Mouse (Mus musculus) adipocyte (in vitro differentiated cells): ENCODE measurements at regions not wholly inside any gene's neighbourhood (a gene's known extent, or its start where the extent isn't known, plus 50 kb on each side); places are given as distances from the start of the nearest gene placed in this dataset.

Experiments used
- DNase-seq: peaks from one replicate; pipeline ENCODE4 v3.0.0-alpha.2; 2016; ENCODE audit warnings: low spot score

DNA sequence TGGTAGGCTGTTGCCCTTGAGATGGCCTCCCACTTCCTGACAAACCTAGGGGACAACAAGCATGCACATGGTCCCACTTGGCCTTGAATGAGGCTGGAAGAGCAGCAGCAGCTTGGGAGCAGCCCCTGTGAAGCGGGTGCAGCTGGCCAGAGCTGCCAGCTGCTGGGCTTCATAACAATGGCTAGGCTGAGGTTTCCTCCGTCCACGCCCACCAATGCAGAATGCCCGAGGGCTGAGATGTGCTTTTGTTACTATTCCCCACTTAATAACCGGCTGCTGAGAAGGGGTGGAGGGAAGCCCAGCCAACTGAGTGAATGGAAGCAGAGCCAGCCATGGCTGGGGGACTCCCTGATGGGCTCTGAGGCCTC, 202.1 kb downstream of the Sox11 start:
- no peak for DNase-seq

DNA sequence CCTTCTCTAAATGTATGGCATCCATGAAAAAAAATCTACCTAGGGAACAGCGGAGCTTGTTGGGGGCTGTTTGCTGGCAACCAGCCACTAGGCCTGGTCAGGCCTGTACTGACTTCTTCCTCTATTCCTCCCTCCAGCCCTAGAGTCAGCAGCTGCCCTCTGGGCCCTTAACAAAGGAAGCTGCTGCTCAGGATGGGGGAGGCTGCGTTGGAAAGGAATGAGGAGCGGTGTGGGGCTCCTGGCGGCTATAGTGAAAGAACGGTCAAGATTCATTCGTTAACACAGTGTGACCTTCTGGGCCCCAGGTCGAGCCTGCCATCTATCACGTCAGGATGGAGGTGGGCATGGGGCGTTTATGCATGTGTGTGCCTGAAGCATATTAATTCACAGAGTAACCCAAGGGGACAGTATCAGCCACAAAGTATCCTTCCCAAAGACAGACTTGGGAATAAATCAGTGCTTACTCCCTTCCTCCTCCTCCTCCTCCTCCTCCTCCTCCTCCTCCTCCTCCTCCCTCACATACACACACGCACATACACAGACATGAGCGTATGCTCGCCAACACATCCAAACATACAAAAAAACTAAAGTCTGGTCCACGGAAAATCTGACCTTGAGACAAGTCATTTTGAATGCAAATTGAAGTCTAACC, 202.6 kb downstream of the Sox11 start:
- DNase-seq = no peak

DNA sequence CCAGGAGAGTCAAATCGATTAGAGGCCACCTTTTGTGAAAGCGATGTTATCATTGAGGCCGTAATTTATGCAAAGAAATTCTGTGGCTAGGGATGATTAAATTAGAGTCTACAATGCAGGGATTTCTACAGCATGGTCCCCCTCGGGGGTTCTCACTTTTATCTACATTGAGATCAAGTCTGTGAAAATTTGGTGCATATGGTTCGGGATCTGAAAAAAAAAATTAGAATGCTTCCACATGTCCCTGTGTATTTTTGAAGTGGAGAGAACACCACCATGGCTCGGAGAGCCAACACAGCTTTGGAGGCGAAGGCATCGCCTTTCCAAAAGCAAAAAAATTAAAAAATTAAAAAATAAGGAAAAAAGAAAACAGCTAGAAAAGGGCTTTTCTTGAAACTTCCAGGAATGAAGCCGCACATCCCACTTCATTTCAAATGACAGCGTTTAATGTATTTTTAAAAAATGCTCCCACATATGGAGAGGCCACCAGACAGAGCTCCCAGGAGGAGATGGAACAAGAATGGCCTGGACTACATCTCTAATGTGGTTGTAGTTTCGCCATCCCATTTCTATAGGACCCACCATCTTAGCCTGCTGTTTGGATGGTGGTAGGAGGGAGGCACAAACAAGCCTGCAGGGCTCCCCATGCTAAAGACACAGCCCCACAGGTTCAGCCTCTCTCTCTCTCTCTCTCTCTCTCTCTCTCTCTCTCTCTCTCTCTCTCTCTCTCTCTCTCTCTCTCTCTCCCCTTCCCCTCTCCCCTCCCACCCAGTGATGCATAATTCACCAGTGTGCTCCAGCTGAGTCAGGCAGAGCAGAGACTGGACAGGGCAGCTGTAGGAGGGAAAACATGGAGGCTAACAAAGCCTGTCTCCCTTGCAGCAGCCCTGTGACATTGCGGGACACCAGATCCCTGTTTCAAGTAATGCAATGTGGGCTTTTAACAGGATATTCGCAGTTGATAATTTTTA, 203.4 kb downstream of the Sox11 start:
- DNase-seq = no peak

GRCm38 (mm10) chr12:27135997-27136559, 206.3 kb downstream of the Sox11 start:
- DNase-seq = no peak

- DNase-seq = no peak
Observed at GRCm38 (mm10) chr12:27130544-27130943, 211.8 kb downstream of the Sox11 start.

DNA sequence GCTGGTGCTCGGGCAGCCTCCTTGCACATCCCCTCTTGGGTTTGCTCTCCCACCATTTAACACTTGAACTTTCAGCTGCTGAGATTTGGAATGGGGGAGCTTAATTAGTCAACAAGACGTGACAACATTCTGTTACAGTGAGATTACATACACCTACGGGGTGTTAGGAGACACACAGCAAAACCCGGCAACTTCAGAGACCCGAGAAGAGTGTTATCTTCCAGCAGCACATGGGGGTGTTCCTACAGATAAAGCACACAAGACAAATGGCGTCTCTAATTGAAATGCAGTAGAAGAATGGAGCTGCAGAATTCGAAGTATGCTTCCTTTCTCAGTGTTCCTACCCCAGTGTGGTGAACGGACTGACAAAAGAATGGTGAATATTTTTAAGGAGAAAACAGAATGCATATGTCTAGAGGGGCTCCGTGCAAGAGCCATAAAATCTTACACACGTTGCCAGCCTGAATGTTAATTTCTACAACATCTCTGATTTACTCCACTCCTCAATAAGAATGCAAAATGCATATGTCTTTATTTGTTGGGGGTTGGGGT, 215.2 kb downstream of the Sox11 start:
- no peak for DNase-seq

- no peak for DNase-seq
Observed at GRCm38 (mm10) chr12:27118581-27118980, 223.8 kb downstream of the Sox11 start.

DNA sequence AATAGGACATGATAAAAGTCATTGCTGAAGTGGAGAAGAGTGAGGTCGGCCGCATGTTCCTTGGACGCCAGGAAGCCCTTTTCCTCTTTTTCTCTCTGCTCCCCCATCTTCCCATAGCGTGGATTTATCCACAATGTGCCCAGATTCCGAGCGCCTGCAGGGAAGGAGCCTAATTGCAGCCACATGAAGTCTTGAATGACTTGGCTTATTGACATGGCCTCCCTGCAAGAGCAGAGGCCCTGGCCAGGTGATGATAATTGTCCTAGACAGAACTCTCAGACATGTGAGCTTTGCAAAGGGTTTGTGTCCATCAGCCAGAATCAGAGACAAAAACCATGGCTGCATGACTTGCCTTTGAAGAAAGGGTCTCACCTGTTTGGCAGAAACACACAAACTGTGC, 227.0 kb downstream of the Sox11 start:
- no peak for DNase-seq

- DNase-seq = no peak
Observed at GRCm38 (mm10) chr12:27104925-27105571, 237.3 kb downstream of the Sox11 start.

GRCm38 (mm10) chr12:27102996-27103395, 239.4 kb downstream of the Sox11 start:
- DNase-seq = no peak

DNA sequence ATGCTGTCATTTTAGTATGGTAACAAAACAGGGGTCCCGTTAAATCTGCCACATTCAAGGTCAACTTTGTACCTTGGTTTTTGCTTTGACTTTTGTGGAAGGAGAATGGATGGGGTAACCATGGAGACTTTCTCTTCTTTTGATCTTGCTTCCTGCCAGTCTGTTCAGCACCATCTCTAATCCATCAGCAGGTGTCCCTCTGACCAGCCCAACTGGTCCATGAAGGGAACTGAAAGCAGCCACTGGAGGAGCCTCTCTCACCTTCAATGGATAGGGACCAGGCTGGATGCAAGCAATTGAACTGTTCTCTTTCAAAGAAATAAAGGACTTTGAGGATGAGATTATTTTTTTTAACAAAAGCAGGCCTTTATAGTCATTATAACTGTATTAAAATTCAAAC, 253.2 kb downstream of the Sox11 start:
- DNase-seq = no peak

DNA sequence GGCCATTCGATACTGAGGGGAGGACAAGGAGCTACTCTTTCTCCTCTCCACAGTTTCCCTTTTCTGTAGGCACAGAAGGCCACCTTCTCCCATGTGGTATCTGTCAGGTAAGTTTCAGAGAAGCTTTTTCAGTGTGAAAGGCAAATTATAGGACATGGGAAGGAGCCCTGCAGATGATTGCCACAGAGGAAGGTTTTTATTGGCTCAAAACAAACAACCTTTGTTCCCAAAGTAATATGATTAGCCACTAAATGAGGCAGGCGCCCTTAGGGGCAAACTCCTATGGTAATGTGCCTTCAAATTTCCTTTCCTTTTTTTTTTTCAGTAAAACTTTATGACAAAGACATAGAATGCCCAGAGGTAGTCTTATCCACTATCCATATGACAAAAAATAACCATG, 256.5 kb downstream of the Sox11 start:
- no peak for DNase-seq

- DNase-seq = no peak
Observed at GRCm38 (mm10) chr12:27083645-27084550, 258.5 kb downstream of the Sox11 start.

DNA sequence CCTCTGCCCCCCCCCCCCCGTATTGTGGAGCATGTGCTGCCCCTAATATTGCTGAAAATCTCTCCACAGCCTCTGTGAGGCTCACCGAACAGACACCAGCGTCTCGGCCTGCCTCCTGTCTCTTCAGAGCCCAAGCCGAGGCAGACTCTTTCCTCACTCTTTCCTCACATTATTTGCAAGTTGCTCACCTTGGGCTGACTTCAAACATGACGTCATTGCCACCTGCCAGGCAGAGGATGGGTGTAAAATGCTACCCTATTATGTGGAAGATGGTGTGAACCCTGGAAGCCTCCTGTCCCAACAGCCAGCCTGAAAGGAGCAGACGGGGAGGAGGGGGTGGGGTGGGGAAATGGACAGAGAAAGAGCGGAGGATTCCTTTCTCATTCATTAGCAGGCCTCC, 259.3 kb downstream of the Sox11 start:
- no peak for DNase-seq

DNA sequence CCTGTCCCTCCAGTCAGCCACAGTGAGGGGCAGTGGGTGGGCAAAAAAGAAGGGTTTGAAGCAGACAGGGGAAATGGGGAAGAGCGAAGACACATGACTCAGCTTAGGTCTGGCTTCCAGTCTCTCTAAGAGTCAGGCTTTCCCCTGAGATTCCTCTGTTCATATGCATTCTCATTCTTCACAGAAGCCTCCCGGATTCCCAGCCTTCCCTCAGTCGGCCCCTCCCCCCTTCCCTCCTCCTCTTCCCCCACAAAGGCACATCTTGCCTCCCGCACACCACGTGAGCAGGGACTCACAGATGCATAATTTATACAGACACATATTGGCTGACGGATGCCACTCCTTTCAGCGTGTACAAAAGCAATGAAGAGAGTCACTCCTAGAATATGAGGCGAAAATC, 259.8 kb downstream of the Sox11 start:
- DNase-seq = no peak

GRCm38 (mm10) chr12:27076107-27076738, 266.2 kb downstream of the Sox11 start:
- DNase-seq = no peak

DNA sequence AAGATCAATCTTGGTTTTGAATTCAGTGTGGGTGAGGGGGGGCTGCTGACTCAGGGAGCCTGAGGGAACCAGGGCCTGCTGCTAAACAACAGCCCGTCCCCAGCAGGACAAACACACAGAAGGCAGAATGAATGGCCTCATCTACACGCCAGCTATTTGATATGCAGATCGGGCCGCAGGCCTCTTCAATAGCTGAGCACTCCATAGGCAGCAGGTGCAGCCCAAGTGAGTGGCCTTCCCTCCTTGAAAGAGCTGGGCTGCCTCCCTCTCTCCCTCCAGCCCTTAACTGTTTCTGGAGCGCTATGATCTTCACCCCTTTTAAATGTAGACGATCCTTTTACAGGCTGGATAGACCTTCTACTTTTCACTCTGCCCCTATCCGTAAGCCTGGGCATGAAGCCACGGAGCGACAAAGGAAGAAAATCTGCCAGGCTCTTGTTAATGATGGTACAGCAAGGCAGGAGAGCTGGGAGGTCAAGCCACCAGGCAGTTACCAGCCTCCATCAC, 277.3 kb downstream of the Sox11 start:
- no peak for DNase-seq

- no peak for DNase-seq
Observed at GRCm38 (mm10) chr12:27063518-27063917, 278.9 kb downstream of the Sox11 start.

GRCm38 (mm10) chr12:27062511-27063264, 279.7 kb downstream of the Sox11 start:
- DNase-seq = no peak

- DNase-seq = no peak
Observed at GRCm38 (mm10) chr12:27062061-27062461, 280.3 kb downstream of the Sox11 start.
